Mouse (Mus musculus): ENCODE measurements around the gene Acaca. TPM values are rescaled to one million over a fixed set of nuclear protein-coding genes. Genes with fewer than 3 reads are reported as not detected.
A peak's percentile ranks its signal among the peaks of the same experiment; 100 is the strongest.

The Acaca gene
- polyA plus RNA-seq, 1 experiment from 2014 or later, result 5.5 TPM

DNA sequence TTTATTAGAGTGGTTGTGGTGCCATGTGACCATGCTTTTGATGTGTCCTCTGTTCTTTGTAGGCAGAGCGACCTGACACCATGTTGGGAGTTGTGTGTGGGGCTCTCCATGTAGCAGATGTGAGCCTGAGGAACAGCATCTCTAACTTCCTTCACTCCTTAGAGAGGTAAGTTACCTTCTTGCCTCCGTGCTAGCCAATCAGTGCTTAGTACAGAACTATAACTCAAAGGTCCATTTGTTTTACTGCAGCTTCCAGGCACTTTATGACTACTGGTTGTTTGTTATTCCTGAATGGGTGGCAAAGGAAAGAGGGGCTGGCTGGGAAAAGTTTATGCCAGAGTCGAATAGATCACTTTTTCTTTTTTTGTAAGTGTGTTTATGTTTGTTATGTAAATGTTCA is 121.7 kb downstream of the Acaca start:
- Histone ChIP-seq H3K9ac (ENCODE audit: low read depth, low read length) (no peak overlapping the region), H3K36me3 (ENCODE audit: insufficient read depth, low read length) (peaks cover 10% of the 10 kb centered on the region; the same call in 1 of the 2 replicates), H3K27me3 (ENCODE audit: insufficient read depth, low read length) (no peaks in the 10 kb centered on the region), H3K9me3 (replicated peaks; ENCODE audit: low read length) (no peaks in the 10 kb centered on the region), H3K4me1 (replicated peaks; ENCODE audit: insufficient read depth, low read length) (no peaks in the 10 kb centered on the region), H3K4me2 (ENCODE audit: low read length) (no peak overlapping the region), H3K4me3 (replicated peaks; ENCODE audit: low read depth, low read length) (no peak overlapping the region), H3K27ac (no peak overlapping the region)
- no peak for TF ChIP-seq CTCF (IDR thresholded peaks at IDR 0.05; ENCODE audit: low read depth)
- ATAC-seq (replicated peaks; ENCODE audit: low FRiP score, low read depth), result no peak
- 84% methylated on average over 3 of the region's 3 CpGs for WGBS
- DNase-seq (ENCODE audit: low spot score), result no peak

DNA sequence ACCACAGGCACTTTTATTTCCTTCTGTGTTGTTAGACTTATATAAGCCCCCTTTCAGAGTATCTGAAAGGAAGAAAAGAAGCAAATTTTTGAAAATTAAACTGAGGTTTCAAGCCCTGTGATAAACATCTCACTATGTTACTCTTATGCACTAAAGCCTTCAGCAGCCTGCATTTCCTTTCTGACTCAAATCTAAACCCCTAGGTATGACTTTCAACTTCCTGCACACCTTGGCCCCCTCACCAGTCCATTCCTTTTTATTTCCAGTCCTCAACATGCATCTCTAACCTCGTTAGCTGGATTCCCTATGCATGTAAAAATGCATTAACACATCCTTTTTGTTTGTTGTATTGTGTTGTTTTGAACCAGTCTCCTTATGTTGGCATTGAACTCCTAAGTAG is 123.0 kb downstream of the Acaca start:
- no peak for DNase-seq (ENCODE audit: low spot score)
- H3K9me3 ChIP-seq (replicated peaks; ENCODE audit: low read length), result no peaks in the 10 kb centered on the region
- H3K4me1 ChIP-seq (replicated peaks; ENCODE audit: insufficient read depth, low read length), result no peaks in the 10 kb centered on the region
- H3K9ac ChIP-seq (ENCODE audit: low read depth, low read length), result no peak overlapping the region
- no peak for TF ChIP-seq CTCF (IDR thresholded peaks at IDR 0.05; ENCODE audit: low read depth)
- ATAC-seq (replicated peaks; ENCODE audit: low FRiP score, low read depth), result no peak
- 94% methylated on average over 1 of the region's 1 CpGs for WGBS
- no peak overlapping the region for H3K4me3 ChIP-seq (replicated peaks; ENCODE audit: low read depth, low read length)
- no peak overlapping the region for H3K4me2 ChIP-seq (ENCODE audit: low read length)
- H3K27ac ChIP-seq, result no peak overlapping the region
- H3K36me3 ChIP-seq (ENCODE audit: insufficient read depth, low read length), result peaks cover 10% of the 10 kb centered on the region; the same call in 1 of the 2 replicates
- H3K27me3 ChIP-seq (ENCODE audit: insufficient read depth, low read length), result no peaks in the 10 kb centered on the region

DNA sequence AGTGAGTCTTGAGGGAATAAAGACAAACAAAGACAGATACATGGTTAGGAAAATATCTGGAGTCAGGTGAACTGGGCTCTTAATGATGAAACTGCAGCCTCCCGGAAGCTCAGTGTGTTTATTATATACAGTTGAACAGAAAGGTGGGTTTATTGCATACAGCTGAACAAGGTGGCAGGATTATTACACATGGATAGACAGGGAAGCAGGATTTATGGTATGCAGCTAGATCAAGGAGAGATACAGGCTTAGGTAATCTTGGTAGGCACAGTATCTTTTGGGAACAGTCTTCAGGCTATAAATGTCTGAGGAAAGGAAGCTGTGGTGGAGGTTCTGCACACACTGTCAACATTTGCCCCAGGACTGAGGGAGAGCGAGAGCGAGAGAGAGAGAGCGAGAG is 126.4 kb downstream of the Acaca start:
- WGBS, result 91% methylated on average over 4 of the region's 4 CpGs
- no peak for DNase-seq (ENCODE audit: low spot score)
- no peak for ATAC-seq (replicated peaks; ENCODE audit: low FRiP score, low read depth)
- no peak overlapping the region for H3K4me2 ChIP-seq (ENCODE audit: low read length)
- 0 out of 2 replicates have a peak, but pooled peaks cover under 1% of the 10 kb centered on the region for H3K36me3 ChIP-seq (ENCODE audit: insufficient read depth, low read length)
- TF ChIP-seq CTCF (IDR thresholded peaks at IDR 0.05; ENCODE audit: low read depth), result no peak
- H3K4me1 ChIP-seq (replicated peaks; ENCODE audit: insufficient read depth, low read length), result no peaks in the 10 kb centered on the region
- no peaks in the 10 kb centered on the region for H3K9me3 ChIP-seq (replicated peaks; ENCODE audit: low read length)
- H3K4me3 ChIP-seq (replicated peaks; ENCODE audit: low read depth, low read length), result no peak overlapping the region
- H3K27me3 ChIP-seq (ENCODE audit: insufficient read depth, low read length), result no peaks in the 10 kb centered on the region
- no peak overlapping the region for H3K27ac ChIP-seq
- no peak overlapping the region for H3K9ac ChIP-seq (ENCODE audit: low read depth, low read length)

DNA sequence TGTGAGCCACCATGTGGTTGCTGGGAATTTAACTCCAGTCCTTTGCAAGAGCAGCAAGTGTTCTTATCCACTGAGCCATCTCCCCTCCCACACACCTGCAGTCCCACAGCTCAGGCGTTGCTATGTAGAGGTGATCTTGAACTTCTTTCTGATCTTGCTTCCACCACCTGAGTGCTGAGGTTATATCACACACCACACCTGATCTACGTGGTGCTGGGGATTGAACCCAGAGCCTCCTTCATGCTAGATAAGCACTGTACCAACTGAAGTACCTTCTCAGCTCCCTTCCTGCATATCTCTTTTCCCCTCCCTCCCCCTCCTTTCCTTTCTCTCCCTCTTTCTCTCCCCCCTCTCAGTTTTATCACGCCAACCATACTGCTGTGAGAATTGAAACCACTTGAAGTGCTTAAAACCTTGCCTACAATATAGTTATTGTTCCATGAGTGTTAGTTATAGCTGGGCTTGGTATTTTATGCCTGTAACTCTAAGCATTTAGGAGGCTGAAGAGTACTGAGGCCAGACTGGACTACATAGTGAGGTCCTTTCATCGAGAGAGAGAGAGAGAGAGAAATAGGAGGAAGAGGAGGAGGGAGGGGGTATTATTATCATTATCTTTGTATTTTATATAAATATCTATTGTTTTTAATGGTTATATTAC is 128.7 kb downstream of the Acaca start:
- Histone ChIP-seq H3K36me3 (ENCODE audit: insufficient read depth, low read length) (no peaks in the 10 kb centered on the region), H3K4me3 (replicated peaks; ENCODE audit: low read depth, low read length) (no peak overlapping the region), H3K27me3 (ENCODE audit: insufficient read depth, low read length) (no peaks in the 10 kb centered on the region)

DNA sequence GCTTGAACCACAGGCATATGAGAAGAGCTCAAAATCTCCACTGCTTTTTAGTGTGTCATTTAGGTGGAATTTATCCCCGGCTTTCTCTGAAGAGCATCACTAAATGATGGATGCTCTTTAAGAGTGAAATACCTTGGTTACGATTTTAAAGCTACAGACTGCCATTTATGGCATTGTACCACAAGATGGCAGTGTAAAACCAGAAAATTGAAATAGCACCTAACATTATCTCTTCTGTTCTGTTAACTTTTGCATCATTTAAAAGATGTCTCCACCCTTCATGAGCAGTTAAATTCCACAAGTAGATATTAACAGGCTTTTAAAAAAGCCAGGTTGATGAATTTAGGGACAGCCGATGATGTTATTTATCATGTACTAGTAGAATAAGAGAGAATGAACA is 135.0 kb downstream of the Acaca start:
- no peaks in the 10 kb centered on the region for H3K4me1 ChIP-seq (replicated peaks; ENCODE audit: insufficient read depth, low read length)
- no peak overlapping the region for H3K9ac ChIP-seq (ENCODE audit: low read depth, low read length)
- TF ChIP-seq CTCF (IDR thresholded peaks at IDR 0.05; ENCODE audit: low read depth), result peak; percentile 80
- H3K36me3 ChIP-seq (ENCODE audit: insufficient read depth, low read length), result peaks cover 13% of the 10 kb centered on the region; the same call in 1 of the 2 replicates
- ATAC-seq (replicated peaks; ENCODE audit: low FRiP score, low read depth) (no peak), DNase-seq (ENCODE audit: low spot score) (peak; percentile 65)
- no peaks in the 10 kb centered on the region for H3K27me3 ChIP-seq (ENCODE audit: insufficient read depth, low read length)
- 62% methylated on average over 3 of the region's 3 CpGs for WGBS
- no peak overlapping the region for H3K4me3 ChIP-seq (replicated peaks; ENCODE audit: low read depth, low read length)
- no peaks in the 10 kb centered on the region for H3K9me3 ChIP-seq (replicated peaks; ENCODE audit: low read length)
- no peak overlapping the region for H3K27ac ChIP-seq
- H3K4me2 ChIP-seq (ENCODE audit: low read length), result no peak overlapping the region

More for the DNA sequence above, 128.7 kb downstream of the Acaca start:
- DNase-seq (ENCODE audit: low spot score) (no peak), ATAC-seq (replicated peaks; ENCODE audit: low FRiP score, low read depth) (no peak)
- H3K27ac ChIP-seq, result no peak overlapping the region
- H3K4me2 ChIP-seq (ENCODE audit: low read length), result no peak overlapping the region
- no peak for TF ChIP-seq CTCF (IDR thresholded peaks at IDR 0.05; ENCODE audit: low read depth)
- H3K4me1 ChIP-seq (replicated peaks; ENCODE audit: insufficient read depth, low read length), result no peaks in the 10 kb centered on the region
- H3K9ac ChIP-seq (ENCODE audit: low read depth, low read length), result no peak overlapping the region
- 72% methylated on average over 4 of the region's 4 CpGs for WGBS
- no peaks in the 10 kb centered on the region for H3K9me3 ChIP-seq (replicated peaks; ENCODE audit: low read length)

DNA sequence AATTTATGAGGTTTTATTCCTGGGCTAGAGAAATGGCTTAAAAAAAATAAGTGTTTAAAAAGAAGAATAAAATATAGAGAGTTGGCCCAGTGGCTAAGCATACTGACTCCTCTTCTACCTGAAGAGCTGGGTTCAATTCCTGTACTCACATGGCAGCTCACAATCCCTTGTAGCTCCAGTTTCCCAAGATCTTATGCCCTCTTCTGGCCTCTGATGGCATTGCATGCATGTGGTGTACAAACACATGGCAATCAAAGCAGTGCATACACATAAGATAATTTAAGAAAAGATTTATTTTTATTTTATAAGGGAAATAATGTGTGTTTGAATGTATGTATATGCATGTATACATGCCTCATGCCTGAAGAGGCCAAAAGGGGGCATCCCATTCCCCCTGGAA is 138.6 kb downstream of the Acaca start:
- peak; percentile 52 for TF ChIP-seq CTCF (IDR thresholded peaks at IDR 0.05; ENCODE audit: low read depth)
- Histone ChIP-seq H3K4me3 (replicated peaks; ENCODE audit: low read depth, low read length) (no peak overlapping the region), H3K9me3 (replicated peaks; ENCODE audit: low read length) (no peaks in the 10 kb centered on the region), H3K4me1 (replicated peaks; ENCODE audit: insufficient read depth, low read length) (no peaks in the 10 kb centered on the region), H3K27ac (no peak overlapping the region), H3K36me3 (ENCODE audit: insufficient read depth, low read length) (peaks cover 13% of the 10 kb centered on the region; the same call in 1 of the 2 replicates), H3K4me2 (ENCODE audit: low read length) (no peak overlapping the region), H3K27me3 (ENCODE audit: insufficient read depth, low read length) (no peaks in the 10 kb centered on the region), H3K9ac (ENCODE audit: low read depth, low read length) (no peak overlapping the region)
- ATAC-seq (replicated peaks; ENCODE audit: low FRiP score, low read depth) (no peak), DNase-seq (ENCODE audit: low spot score) (no peak)

DNA sequence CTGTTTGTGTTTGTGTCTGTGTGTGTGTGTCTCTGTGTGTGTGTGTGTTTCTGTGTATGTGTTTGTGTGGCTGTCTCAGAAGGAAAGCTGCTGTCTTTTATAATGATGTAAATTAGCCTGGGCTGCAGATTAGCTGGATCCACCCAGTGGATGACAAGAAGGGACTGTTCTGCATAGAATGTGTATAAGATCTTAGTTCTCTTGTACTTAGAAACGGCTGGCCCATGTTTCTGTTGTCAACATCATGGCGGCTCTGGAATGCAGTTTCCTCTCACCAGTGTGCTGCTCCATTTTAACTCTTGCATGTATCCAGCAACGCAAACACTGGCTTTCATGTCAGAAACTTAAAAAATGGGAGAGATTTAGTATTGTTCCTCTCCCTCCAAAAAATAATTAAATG is 141.0 kb downstream of the Acaca start:
- TF ChIP-seq CTCF (IDR thresholded peaks at IDR 0.05; ENCODE audit: low read depth), result no peak
- Histone ChIP-seq H3K27ac (no peak overlapping the region), H3K9me3 (replicated peaks; ENCODE audit: low read length) (no peaks in the 10 kb centered on the region)

More for the DNA sequence above, 141.0 kb downstream of the Acaca start:
- Histone ChIP-seq H3K9ac (ENCODE audit: low read depth, low read length) (no peak overlapping the region), H3K4me3 (replicated peaks; ENCODE audit: low read depth, low read length) (no peak overlapping the region), H3K4me1 (replicated peaks; ENCODE audit: insufficient read depth, low read length) (no peaks in the 10 kb centered on the region), H3K27me3 (ENCODE audit: insufficient read depth, low read length) (no peaks in the 10 kb centered on the region), H3K36me3 (ENCODE audit: insufficient read depth, low read length) (peaks cover 7% of the 10 kb centered on the region; the same call in 1 of the 2 replicates), H3K4me2 (ENCODE audit: low read length) (no peak overlapping the region)
- 71% methylated on average over 3 of the region's 3 CpGs for WGBS
- ATAC-seq (replicated peaks; ENCODE audit: low FRiP score, low read depth), result no peak
- peak; percentile 60 for DNase-seq (ENCODE audit: low spot score)

Data from kidney, postnatal 0 days (tissue).